Mouse (Mus musculus): ENCODE measurements around the gene Nradd. TPM values are rescaled to one million over a fixed set of nuclear protein-coding genes. Genes with fewer than 3 reads are reported as not detected.

Gene Nradd
- polyA plus RNA-seq, 1 experiment from 2014 or later = 0.95 TPM

- WGBS (ENCODE audit: missing documents) = 93% methylated on average over 10 of the region's 10 CpGs
- H3K36me3 ChIP-seq (ENCODE audit: inconsistent target) = peaks cover 61% of the 10 kb centered on the region
- H3K79me2 ChIP-seq (ENCODE audit: inconsistent target) = no peaks in the 10 kb centered on the region
- H3K27ac ChIP-seq = no peak overlapping the region
- no peak overlapping the region for H3K4me3 ChIP-seq (ENCODE audit: inconsistent target)
Measured at GRCm38 (mm10) chr9:110638611-110639021, 14.4 kb upstream of the Nradd start.

- 15% methylated on average over 19 of the region's 19 CpGs for WGBS (ENCODE audit: missing documents)
- Histone ChIP-seq H3K27ac (no peak overlapping the region), H3K79me2 (ENCODE audit: inconsistent target) (no peaks in the 10 kb centered on the region), H3K36me3 (ENCODE audit: inconsistent target) (peaks cover 73% of the 10 kb centered on the region), H3K4me3 (ENCODE audit: inconsistent target) (no peak overlapping the region)
Measured at GRCm38 (mm10) chr9:110635225-110635624, 11.0 kb upstream of the Nradd start.

GRCm38 (mm10) chr9:110633882-110634281, 9.6 kb upstream of the Nradd start:
- no peaks in the 10 kb centered on the region for H3K79me2 ChIP-seq (ENCODE audit: inconsistent target)
- H3K4me3 ChIP-seq (ENCODE audit: inconsistent target) = no peak overlapping the region
- no peak overlapping the region for H3K27ac ChIP-seq
- peaks cover 69% of the 10 kb centered on the region for H3K36me3 ChIP-seq (ENCODE audit: inconsistent target)
- 94% methylated on average over 17 of the region's 17 CpGs for WGBS (ENCODE audit: missing documents)

- H3K79me2 ChIP-seq (ENCODE audit: inconsistent target) = no peaks in the 10 kb centered on the region
- no peak overlapping the region for H3K4me3 ChIP-seq (ENCODE audit: inconsistent target)
- H3K36me3 ChIP-seq (ENCODE audit: inconsistent target) = peaks cover 73% of the 10 kb centered on the region
- WGBS (ENCODE audit: missing documents) = 95% methylated on average over 15 of the region's 15 CpGs
- H3K27ac ChIP-seq = no peak overlapping the region
Measured at GRCm38 (mm10) chr9:110632671-110633070, 8.4 kb upstream of the Nradd start.

- no peak overlapping the region for H3K27ac ChIP-seq
- 91% methylated on average over 27 of the region's 30 CpGs for WGBS (ENCODE audit: missing documents)
- H3K4me3 ChIP-seq (ENCODE audit: inconsistent target) = no peak overlapping the region
- H3K36me3 ChIP-seq (ENCODE audit: inconsistent target) = peaks cover 79% of the 10 kb centered on the region
- H3K79me2 ChIP-seq (ENCODE audit: inconsistent target) = no peaks in the 10 kb centered on the region
Measured at GRCm38 (mm10) chr9:110631651-110632275, 7.5 kb upstream of the Nradd start.

- peaks cover 79% of the 10 kb centered on the region for H3K36me3 ChIP-seq (ENCODE audit: inconsistent target)
- H3K79me2 ChIP-seq (ENCODE audit: inconsistent target) = no peaks in the 10 kb centered on the region
- no peak overlapping the region for H3K27ac ChIP-seq
- H3K4me3 ChIP-seq (ENCODE audit: inconsistent target) = no peak overlapping the region
- WGBS (ENCODE audit: missing documents) = 88% methylated on average over 10 of the region's 10 CpGs
Measured at GRCm38 (mm10) chr9:110631191-110631590, 6.9 kb upstream of the Nradd start.

- Histone ChIP-seq H3K36me3 (ENCODE audit: inconsistent target) (peaks cover 87% of the 10 kb centered on the region), H3K27ac (no peak overlapping the region)
- WGBS (ENCODE audit: missing documents) = 96% methylated on average over 15 of the region's 15 CpGs
Measured at GRCm38 (mm10) chr9:110630171-110630570, 5.9 kb upstream of the Nradd start.

GRCm38 (mm10) chr9:110625350-110625908, 1.2 kb upstream of the Nradd start:
- Histone ChIP-seq H3K27ac (no peak overlapping the region), H3K36me3 (ENCODE audit: inconsistent target) (peaks cover 57% of the 10 kb centered on the region), H3K4me3 (ENCODE audit: inconsistent target) (no peak overlapping the region), H3K79me2 (ENCODE audit: inconsistent target) (no peaks in the 10 kb centered on the region)
- 89% methylated on average over 11 of the region's 11 CpGs for WGBS (ENCODE audit: missing documents)

More at GRCm38 (mm10) chr9:110630171-110630570, 5.9 kb upstream of the Nradd start:
- no peaks in the 10 kb centered on the region for H3K79me2 ChIP-seq (ENCODE audit: inconsistent target)
- no peak overlapping the region for H3K4me3 ChIP-seq (ENCODE audit: inconsistent target)

GRCm38 (mm10) chr9:110623416-110624195, 646 bp downstream of the Nradd start:
- Histone ChIP-seq H3K27ac (no peak overlapping the region), H3K4me3 (ENCODE audit: inconsistent target) (no peak overlapping the region), H3K79me2 (ENCODE audit: inconsistent target) (no peaks in the 10 kb centered on the region), H3K36me3 (ENCODE audit: inconsistent target) (peaks cover 61% of the 10 kb centered on the region)
- WGBS (ENCODE audit: missing documents) = 93% methylated on average over 8 of the region's 8 CpGs

GRCm38 (mm10) chr9:110622621-110623219, 1.5 kb downstream of the Nradd start:
- Histone ChIP-seq H3K27ac (no peak overlapping the region), H3K79me2 (ENCODE audit: inconsistent target) (no peaks in the 10 kb centered on the region), H3K4me3 (ENCODE audit: inconsistent target) (no peak overlapping the region), H3K36me3 (ENCODE audit: inconsistent target) (peaks cover 60% of the 10 kb centered on the region)
- WGBS (ENCODE audit: missing documents) = 89% methylated on average over 12 of the region's 12 CpGs

GRCm38 (mm10) chr9:110620685-110621084, 3.6 kb downstream of the Nradd start:
- H3K36me3 ChIP-seq (ENCODE audit: inconsistent target) = peaks cover 53% of the 10 kb centered on the region
- H3K4me3 ChIP-seq (ENCODE audit: inconsistent target) = no peak overlapping the region
- no peaks in the 10 kb centered on the region for H3K79me2 ChIP-seq (ENCODE audit: inconsistent target)
- 94% methylated on average over 7 of the region's 7 CpGs for whole genome bisulfite sequencing (ENCODE audit: missing documents)
- no peak overlapping the region for H3K27ac ChIP-seq

GRCm38 (mm10) chr9:110620180-110620579, 4.1 kb downstream of the Nradd start:
- Histone ChIP-seq H3K79me2 (ENCODE audit: inconsistent target) (no peaks in the 10 kb centered on the region), H3K36me3 (ENCODE audit: inconsistent target) (peaks cover 52% of the 10 kb centered on the region), H3K4me3 (ENCODE audit: inconsistent target) (no peak overlapping the region), H3K27ac (no peak overlapping the region)
- WGBS (ENCODE audit: missing documents) = 86% methylated on average over 7 of the region's 7 CpGs

- Histone ChIP-seq H3K4me3 (ENCODE audit: inconsistent target) (no peak overlapping the region), H3K27ac (no peak overlapping the region), H3K36me3 (ENCODE audit: inconsistent target) (peaks cover 76% of the 10 kb centered on the region), H3K79me2 (ENCODE audit: inconsistent target) (no peaks in the 10 kb centered on the region)
- WGBS (ENCODE audit: missing documents) = 86% methylated on average over 3 of the region's 3 CpGs
Measured at GRCm38 (mm10) chr9:110617081-110617480, 7.2 kb downstream of the Nradd start.

- Histone ChIP-seq H3K79me2 (ENCODE audit: inconsistent target) (no peaks in the 10 kb centered on the region; the same call in 1 of the 2 replicates), H3K27ac (no peak overlapping the region), H3K36me3 (ENCODE audit: inconsistent target) (peaks cover 54% of the 10 kb centered on the region), H3K4me3 (ENCODE audit: inconsistent target) (no peak overlapping the region)
- 83% methylated on average over 3 of the region's 3 CpGs for WGBS (ENCODE audit: missing documents)
Measured at GRCm38 (mm10) chr9:110611471-110611870, 12.8 kb downstream of the Nradd start.

GRCm38 (mm10) chr9:110583521-110583920, 40.7 kb downstream of the Nradd start:
- no peak overlapping the region for H3K4me3 ChIP-seq (ENCODE audit: inconsistent target)
- WGBS (ENCODE audit: missing documents) = 92% methylated on average over 1 of the region's 1 CpGs
- H3K36me3 ChIP-seq (ENCODE audit: inconsistent target) = peaks cover 38% of the 10 kb centered on the region
- H3K27ac ChIP-seq = no peak overlapping the region
- H3K79me2 ChIP-seq (ENCODE audit: inconsistent target) = peaks cover 100% of the 10 kb centered on the region
